Mouse (Mus musculus): Measurements from ENCODE around the gene Gm20422. TPM values are rescaled to one million over a fixed set of nuclear protein-coding genes. Genes with fewer than 3 reads are reported as not detected.

The Gm20422 gene
- polyA plus RNA-seq, 1 experiment from 2014 or later = not detected

DNA sequence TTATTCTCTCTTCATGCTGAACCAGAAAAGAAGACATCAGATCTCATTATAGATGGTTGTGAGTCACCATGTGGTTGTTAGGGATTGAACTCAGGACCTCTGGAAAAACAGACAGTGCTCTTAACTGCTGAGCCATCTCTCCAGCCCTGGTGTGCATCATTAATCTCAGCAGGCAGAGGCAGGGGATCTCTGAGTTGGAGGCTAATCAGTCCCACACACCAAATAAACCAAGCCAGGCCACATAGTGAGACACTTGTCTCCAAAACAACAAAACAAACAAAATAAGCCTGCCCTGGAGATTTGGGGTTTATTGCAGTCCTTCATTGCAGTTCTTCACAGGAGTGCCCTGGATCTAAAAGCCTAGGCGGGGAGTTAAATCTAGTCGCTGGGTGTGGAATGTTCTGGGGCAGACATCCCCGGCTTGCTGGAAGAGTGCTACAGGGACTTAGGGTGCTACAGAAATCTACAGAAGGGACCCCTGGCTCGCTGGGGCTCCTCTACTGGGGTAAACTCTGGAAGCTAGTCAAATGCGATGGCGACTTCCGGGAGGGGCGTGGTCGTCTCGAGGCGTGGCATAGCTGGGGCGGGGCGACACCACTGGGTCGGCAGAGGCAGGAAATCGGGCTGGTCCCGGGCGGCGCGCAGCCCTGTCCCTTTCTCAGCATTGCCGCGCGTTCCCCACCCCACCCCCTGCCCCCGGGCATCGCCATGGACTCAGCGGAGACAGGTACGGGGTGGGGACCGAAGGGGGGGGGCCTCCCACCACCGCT is 33.6 kb upstream of the Gm20422 start, which contains the start of gene Gmip:
TSS of gene Gmip (plus strand) at position 586 of the 770 bp plus-strand sequence.
- H3K9ac ChIP-seq (replicated peaks; ENCODE audit: low read length) = peak within 1 kb of the TSS; percentile 69
- H3K27ac ChIP-seq (replicated peaks; ENCODE audit: low read depth, low read length) = peak within 1 kb of the TSS; percentile 70
- DNase-seq (peak; percentile 82), ATAC-seq (ENCODE audit: low FRiP score, low TSS enrichment) (peak; percentile 65)
- H3K4me2 ChIP-seq (ENCODE audit: low read length) = peak within 1 kb of the TSS; percentile 74
- WGBS = 8% methylated on average over 28 of the region's 28 CpGs
- peaks cover 68% of the 10 kb centered on the region for H3K36me3 ChIP-seq (ENCODE audit: control insufficient read depth, insufficient read depth, low read length)
- H3K4me1 ChIP-seq (ENCODE audit: control insufficient read depth, insufficient read depth, low read length) = peaks cover 6% of the 10 kb centered on the region; the same call in 1 of the 2 replicates
- peak within 1 kb of the TSS; percentile 66 for H3K4me3 ChIP-seq (replicated peaks; ENCODE audit: low read depth, low read length)
- H3K9me3 ChIP-seq (ENCODE audit: control insufficient read depth, low read length) = no peaks in the 10 kb centered on the region
- H3K27me3 ChIP-seq (ENCODE audit: control insufficient read depth, insufficient read depth, low read length) = no peaks in the 10 kb centered on the region

DNA sequence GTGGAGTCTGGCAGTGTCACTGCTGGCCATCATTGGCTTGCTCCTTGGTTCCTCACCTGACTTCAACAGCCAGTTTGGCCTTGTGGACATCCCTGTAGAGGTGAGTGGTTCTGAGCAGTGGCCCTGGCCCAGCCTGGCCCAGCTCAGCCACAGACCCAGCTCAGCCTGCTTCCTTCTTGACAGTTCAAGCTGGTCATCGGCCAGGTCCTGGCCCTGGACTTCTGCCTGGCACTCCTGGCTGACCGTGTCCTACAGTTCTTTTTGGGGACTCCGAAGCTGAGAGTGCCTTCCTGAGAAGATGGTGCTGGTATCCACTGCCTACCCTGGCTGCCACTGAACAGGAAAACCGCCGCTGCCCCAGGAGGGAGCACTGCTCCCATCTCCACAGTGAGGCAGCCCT is 32.5 kb upstream of the Gm20422 start:
- H3K9ac ChIP-seq (replicated peaks; ENCODE audit: low read length) = no peak overlapping the region
- no peak overlapping the region for H3K4me2 ChIP-seq (ENCODE audit: low read length)
- no peaks in the 10 kb centered on the region for H3K9me3 ChIP-seq (ENCODE audit: control insufficient read depth, low read length)
- DNase-seq (no peak), ATAC-seq (ENCODE audit: low FRiP score, low TSS enrichment) (no peak)
- 95% methylated on average over 5 of the region's 5 CpGs for WGBS
- no peak overlapping the region for H3K4me3 ChIP-seq (replicated peaks; ENCODE audit: low read depth, low read length)
- no peak overlapping the region for H3K27ac ChIP-seq (replicated peaks; ENCODE audit: low read depth, low read length)
- H3K36me3 ChIP-seq (ENCODE audit: control insufficient read depth, insufficient read depth, low read length) = peaks cover 73% of the 10 kb centered on the region
- peaks cover 6% of the 10 kb centered on the region; the same call in 1 of the 2 replicates for H3K4me1 ChIP-seq (ENCODE audit: control insufficient read depth, insufficient read depth, low read length)
- no peaks in the 10 kb centered on the region for H3K27me3 ChIP-seq (ENCODE audit: control insufficient read depth, insufficient read depth, low read length)

DNA sequence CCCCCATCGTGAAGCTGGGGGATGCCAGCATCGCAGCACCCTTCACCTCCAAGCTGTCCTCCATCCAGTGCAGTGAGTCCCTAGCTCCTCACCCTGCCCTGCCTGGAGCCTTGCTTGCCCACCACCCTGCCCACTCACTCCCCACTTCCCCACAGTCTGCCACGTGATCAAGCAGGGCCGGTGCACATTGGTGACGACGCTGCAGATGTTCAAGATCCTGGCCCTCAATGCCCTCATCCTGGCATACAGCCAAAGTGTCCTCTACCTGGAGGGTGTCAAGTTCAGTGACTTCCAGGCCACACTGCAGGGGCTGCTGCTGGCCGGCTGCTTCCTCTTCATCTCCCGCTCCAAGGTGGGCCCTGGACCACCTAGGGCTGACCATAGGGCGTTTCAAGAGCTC is 30.8 kb upstream of the Gm20422 start:
- H3K27me3 ChIP-seq (ENCODE audit: control insufficient read depth, insufficient read depth, low read length) = no peaks in the 10 kb centered on the region
- no peak for DNase-seq
- no peaks in the 10 kb centered on the region for H3K9me3 ChIP-seq (ENCODE audit: control insufficient read depth, low read length)
- peaks cover 76% of the 10 kb centered on the region for H3K36me3 ChIP-seq (ENCODE audit: control insufficient read depth, insufficient read depth, low read length)
- no peak overlapping the region for H3K27ac ChIP-seq (replicated peaks; ENCODE audit: low read depth, low read length)
- H3K4me3 ChIP-seq (replicated peaks; ENCODE audit: low read depth, low read length) = no peak overlapping the region
- H3K9ac ChIP-seq (replicated peaks; ENCODE audit: low read length) = no peak overlapping the region
- peaks cover 6% of the 10 kb centered on the region; the same call in 1 of the 2 replicates for H3K4me1 ChIP-seq (ENCODE audit: control insufficient read depth, insufficient read depth, low read length)
- no peak for ATAC-seq (ENCODE audit: low FRiP score, low TSS enrichment)
- no peak overlapping the region for H3K4me2 ChIP-seq (ENCODE audit: low read length)
- WGBS = 99% methylated on average over 9 of the region's 9 CpGs

DNA sequence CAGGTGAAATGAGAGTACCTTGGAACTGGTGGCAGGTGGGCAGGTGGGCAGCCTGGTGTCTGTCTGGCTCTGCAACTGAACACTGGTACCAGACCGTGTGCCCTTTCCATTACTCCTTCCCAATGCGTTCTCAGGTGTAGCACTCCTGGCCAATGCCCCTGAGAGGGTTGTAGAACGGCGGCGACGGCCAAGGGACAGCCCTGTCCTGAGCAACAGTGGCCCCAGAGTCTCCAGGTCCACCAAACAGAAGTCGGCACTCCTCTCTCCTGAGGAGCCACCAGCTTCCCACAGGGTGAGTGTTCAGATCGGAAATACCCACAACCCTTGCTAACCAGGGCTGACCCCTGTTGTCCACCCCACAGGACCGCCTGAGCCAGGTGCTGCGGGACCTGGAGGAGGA is 30.4 kb upstream of the Gm20422 start:
- ATAC-seq (ENCODE audit: low FRiP score, low TSS enrichment) (no peak), DNase-seq (no peak)
- H3K4me2 ChIP-seq (ENCODE audit: low read length) = no peak overlapping the region
- peaks cover 80% of the 10 kb centered on the region for H3K36me3 ChIP-seq (ENCODE audit: control insufficient read depth, insufficient read depth, low read length)
- WGBS = 93% methylated on average over 10 of the region's 10 CpGs
- H3K27ac ChIP-seq (replicated peaks; ENCODE audit: low read depth, low read length) = no peak overlapping the region
- H3K27me3 ChIP-seq (ENCODE audit: control insufficient read depth, insufficient read depth, low read length) = no peaks in the 10 kb centered on the region
- H3K9me3 ChIP-seq (ENCODE audit: control insufficient read depth, low read length) = no peaks in the 10 kb centered on the region
- peaks cover 6% of the 10 kb centered on the region; the same call in 1 of the 2 replicates for H3K4me1 ChIP-seq (ENCODE audit: control insufficient read depth, insufficient read depth, low read length)
- no peak overlapping the region for H3K9ac ChIP-seq (replicated peaks; ENCODE audit: low read length)
- H3K4me3 ChIP-seq (replicated peaks; ENCODE audit: low read depth, low read length) = no peak overlapping the region

DNA sequence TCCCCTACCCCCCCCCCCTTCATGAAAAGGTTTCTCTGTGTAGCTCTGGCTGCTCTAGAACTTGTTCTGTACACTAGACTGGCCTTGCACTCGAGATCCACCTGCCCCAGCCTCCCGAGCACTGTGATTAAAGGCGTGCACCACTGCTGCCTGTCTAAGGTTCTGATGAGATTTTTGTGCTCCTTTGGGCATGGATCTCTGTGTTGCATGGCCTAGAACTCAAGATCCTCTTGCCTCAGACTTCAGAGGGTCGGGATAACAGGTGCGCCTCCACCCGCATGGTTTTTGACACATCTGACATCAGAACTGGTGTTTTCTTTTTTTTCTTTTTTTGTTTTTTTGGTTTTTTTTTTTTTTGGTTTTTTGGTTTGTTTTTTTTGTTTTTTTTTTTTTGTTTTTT is 29.9 kb upstream of the Gm20422 start:
- no peaks in the 10 kb centered on the region for H3K27me3 ChIP-seq (ENCODE audit: control insufficient read depth, insufficient read depth, low read length)
- no peak overlapping the region for H3K27ac ChIP-seq (replicated peaks; ENCODE audit: low read depth, low read length)
- H3K4me3 ChIP-seq (replicated peaks; ENCODE audit: low read depth, low read length) = no peak overlapping the region
- DNase-seq (no peak), ATAC-seq (ENCODE audit: low FRiP score, low TSS enrichment) (no peak)
- H3K9ac ChIP-seq (replicated peaks; ENCODE audit: low read length) = no peak overlapping the region
- H3K4me2 ChIP-seq (ENCODE audit: low read length) = no peak overlapping the region
- 94% methylated on average over 6 of the region's 6 CpGs for WGBS
- peaks cover 3% of the 10 kb centered on the region; the same call in 1 of the 2 replicates for H3K4me1 ChIP-seq (ENCODE audit: control insufficient read depth, insufficient read depth, low read length)
- H3K36me3 ChIP-seq (ENCODE audit: control insufficient read depth, insufficient read depth, low read length) = peaks cover 86% of the 10 kb centered on the region
- H3K9me3 ChIP-seq (ENCODE audit: control insufficient read depth, low read length) = no peaks in the 10 kb centered on the region

DNA sequence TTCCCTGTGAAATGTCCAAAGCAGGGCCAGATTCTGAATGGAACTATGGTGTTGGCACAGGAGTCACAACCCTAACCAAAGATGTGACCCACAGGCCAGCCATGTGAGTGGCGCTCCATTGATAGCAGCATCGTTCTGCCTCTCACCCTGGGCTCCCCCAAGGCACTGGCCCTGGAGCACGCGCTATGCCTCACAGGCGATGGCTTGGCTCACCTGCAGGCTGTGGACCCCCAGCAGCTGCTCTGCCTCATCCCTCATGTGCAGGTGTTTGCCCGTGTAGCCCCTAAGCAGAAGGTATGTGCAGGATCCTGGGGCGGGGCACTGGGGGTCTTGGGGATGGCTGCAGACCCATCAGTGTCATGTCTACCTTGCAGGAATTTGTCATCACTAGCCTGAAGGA is 28.7 kb upstream of the Gm20422 start:
- Histone ChIP-seq H3K9ac (replicated peaks; ENCODE audit: low read length) (no peak overlapping the region), H3K4me3 (replicated peaks; ENCODE audit: low read depth, low read length) (no peak overlapping the region), H3K4me1 (ENCODE audit: control insufficient read depth, insufficient read depth, low read length) (peaks cover 3% of the 10 kb centered on the region; the same call in 1 of the 2 replicates), H3K4me2 (ENCODE audit: low read length) (no peak overlapping the region), H3K27ac (replicated peaks; ENCODE audit: low read depth, low read length) (no peak overlapping the region), H3K36me3 (ENCODE audit: control insufficient read depth, insufficient read depth, low read length) (peaks cover 97% of the 10 kb centered on the region), H3K27me3 (ENCODE audit: control insufficient read depth, insufficient read depth, low read length) (no peaks in the 10 kb centered on the region), H3K9me3 (ENCODE audit: control insufficient read depth, low read length) (no peaks in the 10 kb centered on the region)
- no peak for ATAC-seq (ENCODE audit: low FRiP score, low TSS enrichment)
- no peak for DNase-seq
- 95% methylated on average over 7 of the region's 7 CpGs for WGBS

DNA sequence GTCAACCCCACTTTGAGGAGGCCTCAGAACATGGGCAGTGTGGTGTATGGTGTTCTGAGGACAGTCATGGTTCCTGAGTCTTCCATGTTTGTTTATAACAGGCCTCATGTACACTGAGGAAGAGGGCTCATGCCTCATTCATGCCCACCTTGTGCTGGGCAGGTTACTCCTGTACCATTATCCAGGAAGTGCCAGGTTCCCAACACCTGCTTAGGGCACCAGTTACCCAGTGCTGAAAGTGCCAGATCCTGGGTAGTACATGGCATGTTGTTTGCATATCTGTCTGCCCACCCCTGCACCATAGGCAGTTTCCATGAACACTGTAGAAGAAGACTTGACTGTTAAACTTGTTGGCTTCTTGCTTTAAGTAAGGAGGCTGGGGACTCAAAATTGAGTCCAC is 27.5 kb upstream of the Gm20422 start:
- ATAC-seq (ENCODE audit: low FRiP score, low TSS enrichment) = no peak
- H3K9ac ChIP-seq (replicated peaks; ENCODE audit: low read length) = no peak overlapping the region
- H3K36me3 ChIP-seq (ENCODE audit: control insufficient read depth, insufficient read depth, low read length) = peaks cover 98% of the 10 kb centered on the region
- H3K27ac ChIP-seq (replicated peaks; ENCODE audit: low read depth, low read length) = no peak overlapping the region
- H3K4me3 ChIP-seq (replicated peaks; ENCODE audit: low read depth, low read length) = no peak overlapping the region
- no peaks in the 10 kb centered on the region for H3K9me3 ChIP-seq (ENCODE audit: control insufficient read depth, low read length)
- no peak overlapping the region for H3K4me2 ChIP-seq (ENCODE audit: low read length)
- no peak for DNase-seq
- no peaks in the 10 kb centered on the region for H3K27me3 ChIP-seq (ENCODE audit: control insufficient read depth, insufficient read depth, low read length)
- H3K4me1 ChIP-seq (ENCODE audit: control insufficient read depth, insufficient read depth, low read length) = no peaks in the 10 kb centered on the region

DNA sequence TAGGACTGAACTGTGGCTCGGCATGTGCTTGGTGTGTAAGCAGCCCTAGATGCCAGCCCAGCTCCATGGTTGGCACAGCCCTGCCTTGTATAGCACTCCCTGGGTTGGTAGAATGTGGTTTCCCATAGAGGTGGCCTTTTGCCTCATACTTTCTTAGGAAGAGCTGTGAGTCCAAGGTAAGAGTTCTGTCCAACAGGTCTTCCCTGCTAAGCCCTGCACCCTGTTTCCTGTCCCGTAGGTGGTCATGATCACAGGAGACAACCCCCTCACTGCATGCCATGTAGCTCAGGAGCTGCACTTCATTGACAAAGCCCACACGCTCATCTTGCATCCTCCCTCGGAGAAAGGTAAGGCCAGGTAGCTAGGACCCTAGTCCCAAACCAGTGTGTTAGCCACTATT is 27.1 kb upstream of the Gm20422 start:
- H3K27ac ChIP-seq (replicated peaks; ENCODE audit: low read depth, low read length) = no peak overlapping the region
- no peak overlapping the region for H3K4me3 ChIP-seq (replicated peaks; ENCODE audit: low read depth, low read length)
- H3K4me2 ChIP-seq (ENCODE audit: low read length) = no peak overlapping the region
- WGBS = 95% methylated on average over 4 of the region's 4 CpGs
- H3K9me3 ChIP-seq (ENCODE audit: control insufficient read depth, low read length) = no peaks in the 10 kb centered on the region
- H3K4me1 ChIP-seq (ENCODE audit: control insufficient read depth, insufficient read depth, low read length) = no peaks in the 10 kb centered on the region
- peaks cover 98% of the 10 kb centered on the region for H3K36me3 ChIP-seq (ENCODE audit: control insufficient read depth, insufficient read depth, low read length)
- H3K9ac ChIP-seq (replicated peaks; ENCODE audit: low read length) = no peak overlapping the region
- DNase-seq (no peak), ATAC-seq (ENCODE audit: low FRiP score, low TSS enrichment) (no peak)
- no peaks in the 10 kb centered on the region for H3K27me3 ChIP-seq (ENCODE audit: control insufficient read depth, insufficient read depth, low read length)

DNA sequence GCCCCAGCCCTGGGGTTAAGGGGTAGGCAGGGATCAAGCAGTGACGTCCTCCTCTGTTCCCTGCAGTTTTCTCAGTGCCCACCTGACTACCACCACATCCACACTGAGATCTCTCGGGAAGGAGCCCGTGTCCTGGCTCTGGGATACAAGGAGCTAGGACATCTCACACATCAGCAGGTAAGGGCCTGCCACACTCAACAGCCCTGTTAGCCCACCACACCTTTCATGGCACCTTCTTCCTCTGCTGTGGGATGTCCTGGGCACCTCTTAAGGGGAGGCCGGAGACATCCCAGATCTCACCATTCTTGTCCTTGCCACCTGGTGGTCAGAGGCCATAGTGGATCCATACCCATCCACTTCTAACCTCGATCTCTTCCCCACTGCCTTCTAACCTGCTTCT is 25.3 kb upstream of the Gm20422 start:
- ATAC-seq (ENCODE audit: low FRiP score, low TSS enrichment) = no peak
- H3K4me3 ChIP-seq (replicated peaks; ENCODE audit: low read depth, low read length) = no peak overlapping the region
- H3K27ac ChIP-seq (replicated peaks; ENCODE audit: low read depth, low read length) = no peak overlapping the region
- H3K9ac ChIP-seq (replicated peaks; ENCODE audit: low read length) = no peak overlapping the region
- 93% methylated on average over 5 of the region's 5 CpGs for WGBS
- no peak overlapping the region for H3K4me2 ChIP-seq (ENCODE audit: low read length)
- H3K36me3 ChIP-seq (ENCODE audit: control insufficient read depth, insufficient read depth, low read length) = peaks cover 98% of the 10 kb centered on the region
- H3K4me1 ChIP-seq (ENCODE audit: control insufficient read depth, insufficient read depth, low read length) = no peaks in the 10 kb centered on the region
- no peaks in the 10 kb centered on the region for H3K9me3 ChIP-seq (ENCODE audit: control insufficient read depth, low read length)
- H3K27me3 ChIP-seq (ENCODE audit: control insufficient read depth, insufficient read depth, low read length) = no peaks in the 10 kb centered on the region
- DNase-seq = no peak
